Mouse (Mus musculus): ENCODE results near the gene Tbx18.

GRCm38 (mm10) chr9:87740241-87740645, 9.2 kb upstream of the Tbx18 start:
- no peak for TF ChIP-seq CTCF (conservative IDR thresholded peaks at IDR 0.05; ENCODE audit: low read length)
- no peak for TF ChIP-seq NANOG (IDR thresholded peaks at IDR 0.05; ENCODE audit: borderline replicate concordance, low read length)
- TF ChIP-seq POU5F1 (IDR thresholded peaks at IDR 0.05; ENCODE audit: borderline replicate concordance, low read length), result no peak
